Mouse (Mus musculus): ENCODE measurements around the gene Ceacam18. TPM values are rescaled to one million over a fixed set of nuclear protein-coding genes. Genes with fewer than 3 reads are reported as not detected.
"Not testable (repeated sequence)": the region's sequence is repeated elsewhere in the genome, so short reads cannot be mapped to it uniquely, and the experiment has no call there.

Ceacam18 gene
- total RNA-seq, 1 experiment from 2014 or later: not detected

DNA sequence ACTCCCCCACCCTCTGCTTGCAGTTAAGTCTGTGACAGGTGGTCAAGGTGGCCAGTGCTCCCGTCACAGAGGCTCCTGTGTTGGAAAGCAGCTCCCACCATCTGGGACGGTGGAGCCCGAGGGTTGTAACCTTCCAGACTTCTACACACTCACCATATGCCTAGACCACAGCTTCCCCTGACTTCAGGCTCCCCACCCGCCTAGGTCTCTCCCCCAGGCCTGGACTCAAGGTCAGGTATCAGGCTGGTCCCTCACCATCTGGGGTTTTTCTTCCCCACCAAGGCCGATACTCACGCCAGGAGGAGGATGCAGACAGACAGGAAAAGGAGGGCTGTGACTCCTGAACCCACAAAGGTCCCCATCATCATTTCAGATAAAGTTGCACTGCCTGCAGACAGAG, 21.7 kb downstream of the Ceacam18 start:
- ATAC-seq (replicated peaks; ENCODE audit: insufficient number of reproducible peaks, low FRiP score, low TSS enrichment, poor library complexity, severe bottlenecking): no peak

DNA sequence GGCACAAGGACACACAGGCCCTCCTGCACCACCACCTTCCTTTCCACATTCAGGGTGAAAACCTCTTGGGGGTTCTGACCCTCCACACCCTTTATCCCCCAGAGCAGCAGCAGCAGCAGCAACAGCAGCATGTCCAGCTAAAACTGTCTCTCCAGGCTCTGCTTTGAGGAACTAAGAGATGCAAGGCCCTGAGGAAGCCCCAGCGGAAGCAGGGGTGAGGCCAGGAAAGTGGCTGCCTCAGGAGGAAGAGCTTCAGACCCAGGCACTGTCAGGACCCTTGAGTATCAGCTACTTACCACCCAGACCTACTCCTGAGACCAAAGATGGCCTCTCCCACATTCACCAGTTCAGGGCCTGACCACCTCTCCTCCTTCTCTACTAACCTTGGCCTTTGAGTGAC, 25.5 kb downstream of the Ceacam18 start, which contains the start of gene Siglece:
Siglece (minus strand) TSS at position 160 of the 400 bp plus-strand sequence.
- ATAC-seq (replicated peaks; ENCODE audit: insufficient number of reproducible peaks, low FRiP score, low TSS enrichment, poor library complexity, severe bottlenecking): peak; percentile 41; the same call in 1 of the 2 replicates

DNA sequence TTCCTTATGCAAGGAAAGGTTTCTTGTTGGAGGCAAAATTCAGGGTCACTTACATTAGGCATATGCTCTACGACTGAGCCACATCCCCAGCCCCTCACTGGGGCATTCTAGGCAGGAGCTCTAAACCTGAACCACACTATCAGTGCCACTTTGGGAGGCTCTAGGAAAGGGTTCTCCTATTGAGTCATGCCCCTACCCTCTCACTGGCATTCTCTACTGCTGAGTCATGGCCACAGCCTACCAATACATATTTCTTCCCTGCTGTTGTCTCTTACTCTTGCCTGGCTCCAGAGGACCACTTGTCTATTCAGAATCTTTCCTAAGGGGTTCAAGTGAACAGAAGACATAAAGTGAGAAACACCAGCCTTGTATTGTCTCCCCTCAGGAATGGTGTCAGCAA, 28.3 kb downstream of the Ceacam18 start:
- ATAC-seq (replicated peaks; ENCODE audit: insufficient number of reproducible peaks, low FRiP score, low TSS enrichment, poor library complexity, severe bottlenecking): no peak

DNA sequence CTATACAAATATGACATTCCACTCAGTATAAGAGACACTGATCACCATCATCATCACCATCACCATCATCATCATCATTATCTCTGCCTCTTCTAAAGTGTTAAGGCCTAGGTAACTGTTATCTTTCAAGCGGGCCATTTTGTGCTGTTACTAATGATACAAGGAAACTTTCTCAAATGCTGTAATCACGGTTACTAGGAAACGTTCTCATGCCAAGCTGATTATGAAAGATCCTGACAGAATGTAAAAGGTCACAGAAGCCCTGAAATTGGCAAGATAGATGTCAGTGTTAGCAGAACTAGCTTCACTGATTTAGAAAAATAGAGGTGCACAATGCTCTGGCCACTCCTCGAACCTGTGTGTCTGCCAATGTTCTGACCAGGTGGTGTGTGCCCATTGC, 32.7 kb downstream of the Ceacam18 start:
- ATAC-seq (replicated peaks; ENCODE audit: insufficient number of reproducible peaks, low FRiP score, low TSS enrichment, poor library complexity, severe bottlenecking): not testable (repeated sequence)

DNA sequence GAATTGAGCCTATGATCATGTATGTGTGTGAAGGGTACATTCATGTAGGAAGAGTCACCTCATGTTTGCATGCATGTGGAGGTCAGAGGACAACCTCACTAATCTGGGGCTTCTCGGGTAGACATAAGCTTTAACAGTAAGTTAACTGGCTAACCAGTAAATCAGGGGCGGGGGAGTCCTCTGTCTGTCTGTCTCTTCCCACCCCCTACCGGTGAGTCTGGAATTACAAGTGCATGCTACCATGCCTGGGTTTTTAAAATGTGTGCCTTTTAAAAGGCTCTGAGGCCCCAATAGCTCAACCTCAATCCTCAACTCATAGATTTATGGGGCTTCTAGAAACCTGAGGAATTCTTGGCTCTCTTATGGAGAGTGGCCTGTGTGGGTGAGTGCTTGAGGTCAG, 34.1 kb downstream of the Ceacam18 start:
- no peak for ATAC-seq (replicated peaks; ENCODE audit: insufficient number of reproducible peaks, low FRiP score, low TSS enrichment, poor library complexity, severe bottlenecking)

DNA sequence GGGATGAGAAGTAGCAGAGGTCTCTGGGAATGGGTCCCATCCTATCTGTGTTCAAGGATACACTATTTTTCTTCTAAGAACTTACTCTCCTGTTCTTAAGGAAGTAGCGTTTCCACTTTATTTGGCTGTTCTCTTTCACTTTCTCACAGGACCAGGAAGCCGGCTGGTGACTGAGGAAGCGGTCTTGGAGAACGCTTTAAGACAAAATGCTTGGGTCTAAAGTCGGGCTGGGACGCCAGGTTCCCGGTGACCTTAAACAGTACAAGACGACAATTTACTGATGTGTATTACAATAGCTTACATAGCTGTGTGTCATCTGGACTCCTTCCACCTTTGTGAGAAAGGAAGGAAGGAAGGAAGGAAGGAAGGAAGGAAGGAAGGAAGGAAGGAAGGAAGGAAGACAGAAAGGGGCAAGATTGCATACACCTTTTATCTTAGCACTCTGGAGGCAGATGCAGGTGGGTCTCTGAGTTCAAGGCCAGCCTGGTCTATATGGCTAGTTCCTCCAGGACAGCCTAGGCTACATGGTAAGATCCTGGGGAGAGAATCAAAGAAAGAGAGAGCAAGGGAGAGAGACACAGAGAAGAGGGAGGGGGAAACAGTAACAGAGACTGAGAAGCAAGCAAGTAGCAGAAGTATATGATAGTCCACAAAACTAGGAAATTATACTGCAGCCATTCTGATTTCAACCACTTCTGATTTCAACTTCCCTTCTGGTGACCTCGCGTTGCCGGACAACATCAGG, 36.7 kb downstream of the Ceacam18 start:
- ATAC-seq (replicated peaks; ENCODE audit: insufficient number of reproducible peaks, low FRiP score, low TSS enrichment, poor library complexity, severe bottlenecking): no peak

DNA sequence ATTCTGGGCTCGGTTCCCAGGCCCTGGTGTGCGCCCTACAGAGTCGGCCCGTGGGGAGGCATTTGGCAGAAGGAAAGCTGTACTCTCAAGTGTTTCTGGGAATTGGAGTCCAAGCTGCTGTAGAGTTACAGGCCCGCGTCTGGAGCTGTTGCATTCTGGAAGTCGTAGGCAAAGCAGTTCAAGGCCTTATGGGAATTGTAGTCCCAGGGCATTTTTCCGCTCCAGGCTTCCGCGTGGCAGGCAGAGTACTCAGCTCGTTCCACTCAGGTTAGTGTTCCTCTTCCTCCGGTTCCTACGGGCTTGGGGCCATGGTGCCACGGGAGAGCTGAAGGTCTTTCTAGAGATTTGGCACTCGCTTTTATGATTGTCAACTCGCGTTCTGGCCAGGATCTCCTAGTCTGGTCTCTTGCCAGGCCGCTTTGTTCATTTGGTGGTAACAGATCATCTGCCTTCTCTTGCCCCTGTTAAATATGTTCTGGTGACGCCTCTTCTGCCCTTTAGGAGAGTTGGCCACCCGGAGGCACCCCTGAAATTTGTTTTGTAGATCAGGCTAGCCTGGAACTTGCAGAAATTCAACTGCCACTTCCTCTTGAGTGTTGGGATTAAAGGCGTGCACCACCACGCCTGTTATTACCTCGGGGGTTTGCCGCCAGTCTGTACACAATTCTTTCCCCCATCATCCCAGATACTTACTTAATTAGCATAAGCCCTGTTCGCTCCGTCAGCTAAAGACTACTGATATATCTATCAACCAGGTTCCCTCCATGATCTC, 37.5 kb downstream of the Ceacam18 start, which contains the start of gene Ctu1:
Ctu1 (plus strand) TSS at position 208 of the 772 bp plus-strand sequence.
- peak; percentile 84 for ATAC-seq (replicated peaks; ENCODE audit: insufficient number of reproducible peaks, low FRiP score, low TSS enrichment, poor library complexity, severe bottlenecking)

DNA sequence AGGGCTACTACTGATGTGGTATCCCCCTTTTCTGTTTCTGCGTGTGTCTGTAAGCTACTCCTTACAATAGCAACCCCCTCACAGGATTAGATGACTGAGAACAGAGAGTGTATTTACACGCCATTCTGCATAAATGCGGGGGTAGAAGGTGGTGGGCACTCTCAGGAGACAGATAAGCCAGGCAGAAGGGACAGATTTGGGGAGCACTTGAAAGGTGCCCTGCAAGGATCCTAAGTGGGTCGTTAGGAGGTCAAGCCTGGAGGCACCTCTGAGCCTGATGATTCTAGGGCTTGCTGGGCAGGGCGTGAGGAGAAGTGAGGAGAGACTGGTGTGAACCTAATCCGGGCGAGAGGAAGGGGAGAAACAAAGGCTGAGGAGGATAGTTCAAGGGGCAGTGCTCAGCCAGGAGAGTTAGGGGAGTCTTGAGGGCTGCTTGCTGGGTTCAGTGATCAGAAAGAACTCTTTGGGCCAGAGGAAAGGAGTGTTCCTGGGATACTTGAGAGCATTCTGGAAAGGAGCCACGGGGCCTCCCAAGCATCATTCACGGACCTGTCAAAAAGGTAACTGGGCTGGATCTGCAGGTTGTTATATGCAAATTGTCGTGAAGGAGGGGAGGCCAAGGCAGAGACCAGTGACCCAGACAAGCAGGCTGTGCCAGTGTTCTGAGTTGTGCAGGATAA, 38.2 kb downstream of the Ceacam18 start:
- no peak for ATAC-seq (replicated peaks; ENCODE audit: insufficient number of reproducible peaks, low FRiP score, low TSS enrichment, poor library complexity, severe bottlenecking)

DNA sequence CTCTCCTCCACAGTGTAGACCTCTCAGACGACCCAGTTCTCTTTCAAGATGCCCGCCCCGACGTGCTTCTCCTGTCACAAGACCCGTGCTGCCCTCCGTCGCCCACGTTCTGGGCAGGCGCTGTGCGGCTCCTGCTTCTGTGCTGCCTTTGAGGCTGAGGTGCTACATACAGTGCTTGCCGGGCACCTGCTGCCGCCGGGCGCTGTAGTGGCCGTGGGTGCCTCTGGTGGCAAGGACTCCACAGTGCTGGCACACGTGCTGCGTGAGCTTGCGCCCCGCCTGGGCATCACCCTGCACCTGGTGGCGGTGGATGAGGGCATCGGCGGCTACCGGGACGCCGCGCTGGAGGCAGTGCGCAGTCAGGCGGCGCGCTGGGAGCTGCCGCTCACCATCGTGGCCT, 40.6 kb downstream of the Ceacam18 start:
- ATAC-seq (replicated peaks; ENCODE audit: insufficient number of reproducible peaks, low FRiP score, low TSS enrichment, poor library complexity, severe bottlenecking): no peak

DNA sequence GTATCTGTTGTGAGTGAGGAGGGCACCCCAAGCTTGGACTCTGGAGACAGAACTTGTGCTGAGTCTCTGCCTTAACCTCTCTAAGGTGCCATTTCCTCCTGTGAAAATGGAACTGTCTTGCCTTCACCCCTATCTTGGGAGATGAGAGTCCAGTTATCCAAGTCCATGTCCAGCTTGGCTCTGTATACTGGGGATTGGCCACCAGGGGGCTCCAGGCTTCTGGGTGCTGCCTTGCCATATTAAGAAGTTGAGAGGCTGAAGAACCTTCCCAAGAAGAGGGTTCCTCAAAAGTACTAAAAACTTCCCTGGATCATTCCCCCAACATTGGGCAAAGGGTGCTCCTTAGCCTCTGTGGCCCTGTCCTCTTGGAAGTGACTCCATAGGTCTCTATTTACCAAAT, 44.0 kb downstream of the Ceacam18 start:
- ATAC-seq (replicated peaks; ENCODE audit: insufficient number of reproducible peaks, low FRiP score, low TSS enrichment, poor library complexity, severe bottlenecking): no peak

DNA sequence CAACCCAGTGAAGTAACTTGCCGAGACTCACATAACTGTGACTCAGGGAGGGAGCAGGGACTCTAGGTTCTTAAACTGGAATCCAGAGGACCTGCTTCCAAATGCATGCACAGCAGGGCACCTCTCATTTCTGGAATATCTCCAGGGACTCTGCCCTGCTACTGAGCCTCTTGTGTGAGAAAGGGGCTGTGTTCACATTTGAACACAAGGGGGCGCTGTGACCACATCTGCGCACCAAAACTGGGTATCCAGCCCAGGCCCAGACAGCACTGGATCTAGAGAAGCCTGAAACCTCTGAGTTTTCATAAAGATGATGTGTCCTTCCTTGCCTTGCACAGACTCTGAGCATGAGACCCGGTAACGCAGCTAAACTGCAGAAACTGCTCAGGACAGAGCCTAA, 46.5 kb downstream of the Ceacam18 start:
- peak; percentile 47; the same call in 1 of the 2 replicates for ATAC-seq (replicated peaks; ENCODE audit: insufficient number of reproducible peaks, low FRiP score, low TSS enrichment, poor library complexity, severe bottlenecking)

DNA sequence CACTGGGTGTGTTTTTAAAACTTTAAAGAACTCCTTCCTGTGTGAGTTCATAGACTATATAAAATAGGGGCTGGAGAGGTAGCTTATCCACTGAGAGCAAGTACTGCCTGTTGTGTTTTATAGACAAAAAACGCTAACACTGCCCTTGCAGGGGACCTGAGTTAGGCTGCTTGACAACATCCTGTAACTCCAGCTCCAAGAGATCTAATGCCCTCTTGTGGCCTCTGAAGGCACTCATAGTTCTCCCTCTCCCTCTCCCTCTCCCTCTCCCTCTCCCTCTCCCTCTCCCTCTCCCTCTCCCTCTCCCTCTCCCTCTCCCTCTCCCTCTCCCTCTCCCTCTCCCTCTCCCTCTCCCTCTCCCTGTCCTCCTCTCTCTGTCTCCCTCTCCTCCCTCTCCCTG, 48.0 kb downstream of the Ceacam18 start:
- not testable (repeated sequence) for ATAC-seq (replicated peaks; ENCODE audit: insufficient number of reproducible peaks, low FRiP score, low TSS enrichment, poor library complexity, severe bottlenecking)

DNA sequence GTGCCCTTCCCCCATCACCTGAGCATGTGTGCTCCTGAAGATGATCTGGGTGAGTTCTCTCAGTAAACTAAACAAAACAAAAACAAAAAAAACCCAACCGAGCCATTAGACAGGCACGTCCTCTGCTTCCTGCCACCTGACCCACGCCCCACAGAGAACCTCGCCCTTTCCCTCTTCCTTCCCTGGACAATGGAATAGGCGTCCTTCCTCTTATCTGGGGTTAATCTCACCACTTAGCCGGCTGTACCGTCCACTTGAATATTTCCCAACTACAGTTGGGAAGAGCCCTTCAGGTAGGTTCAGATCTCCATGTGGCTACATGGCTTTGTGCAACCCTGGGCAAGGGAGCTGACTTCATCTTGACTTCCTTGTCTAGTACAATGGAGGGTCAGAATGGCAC, 50.6 kb downstream of the Ceacam18 start:
- no peak for ATAC-seq (replicated peaks; ENCODE audit: insufficient number of reproducible peaks, low FRiP score, low TSS enrichment, poor library complexity, severe bottlenecking)

DNA sequence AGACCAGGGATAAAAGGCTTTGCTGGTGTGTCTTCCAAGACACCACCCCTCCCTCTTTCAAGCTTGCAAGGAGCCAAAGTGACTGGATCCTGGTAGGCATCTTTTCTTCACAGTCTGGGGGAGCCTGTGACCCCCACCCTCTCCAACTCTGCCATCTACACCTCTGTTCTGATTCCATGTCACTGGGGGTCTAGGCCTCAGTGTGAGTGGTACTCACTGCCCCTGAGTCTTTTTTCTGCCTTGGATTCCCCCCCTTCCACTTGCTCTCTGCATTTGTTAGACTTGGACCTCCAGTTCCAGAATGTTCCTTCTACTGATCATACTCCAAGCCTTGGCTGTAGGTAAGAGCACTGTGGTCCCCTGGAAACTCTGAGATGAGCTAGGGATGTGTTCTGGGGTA, 55.6 kb downstream of the Ceacam18 start, which contains the start of gene Klk14:
Klk14 (plus strand) TSS at position 301 of the 400 bp plus-strand sequence.
- no peak for ATAC-seq (replicated peaks; ENCODE audit: insufficient number of reproducible peaks, low FRiP score, low TSS enrichment, poor library complexity, severe bottlenecking)

Other genes starting within 250 kb of the Ceacam18 start
- gene Siglecg, start 226.5 kb upstream of the Ceacam18 start, total RNA-seq (2017): 14.3 to 27.1 TPM (median 21.6 TPM) in 3 replicates
- 0.49 TPM in 1 of 3 replicates, not detected in the others for gene Lim2, start 207.0 kb upstream of the Ceacam18 start, total RNA-seq (2017)
- 289 to 1,005 TPM (median 345 TPM) in 3 replicates for gene Nkg7, start 197.6 kb upstream of the Ceacam18 start, total RNA-seq (2017)
- 3.2 TPM in 1 of 3 replicates, not detected in the others for gene Cldnd2, start 193.9 kb upstream of the Ceacam18 start, total RNA-seq (2017)
- gene Etfb, start 190.6 kb upstream of the Ceacam18 start, total RNA-seq (2017): 178 to 222 TPM (median 221 TPM) in 3 replicates
- gene Gm45233, start 190.6 kb upstream of the Ceacam18 start, total RNA-seq (2017): not detected in 3 replicates
- gene Vsig10l, start 171.6 kb upstream of the Ceacam18 start, total RNA-seq (2017): 1.2 to 6.7 TPM (median 2.9 TPM) in 3 replicates
- gene Iglon5, start 144.6 kb upstream of the Ceacam18 start, total RNA-seq (2017): not detected in 3 replicates
- gene 4931406B18Rik, start 128.8 kb upstream of the Ceacam18 start, total RNA-seq (2017): not detected in 3 replicates
- 2.6 to 12.3 TPM (median 6.2 TPM) in 3 replicates for gene Cd33, start 90.3 kb upstream of the Ceacam18 start, total RNA-seq (2017)
- gene Zfp658, start 72.5 kb upstream of the Ceacam18 start, total RNA-seq (2017): 2.2 to 8.1 TPM (median 3.0 TPM) in 3 replicates
- gene Zfp719, start 55.1 kb upstream of the Ceacam18 start, total RNA-seq (2017): 4.9 to 7.5 TPM (median 6.8 TPM) in 3 replicates
- gene Zfp819, start 27.5 kb upstream of the Ceacam18 start, total RNA-seq (2017): 0.43 TPM in 1 of 3 replicates, not detected in the others
- 5.3 to 8.1 TPM (median 5.7 TPM) in 3 replicates for gene Siglece, start 25.5 kb downstream of the Ceacam18 start, total RNA-seq (2017)
- 3.4 to 6.1 TPM (median 5.4 TPM) in 3 replicates for gene Ctu1, start 37.3 kb downstream of the Ceacam18 start, total RNA-seq (2017)
- not detected in 3 replicates for gene Klk14, start 55.7 kb downstream of the Ceacam18 start, total RNA-seq (2017)
- not detected in 3 replicates for gene Klk13, start 77.9 kb downstream of the Ceacam18 start, total RNA-seq (2017)
- not detected in 3 replicates for gene Klk12, start 134.2 kb downstream of the Ceacam18 start, total RNA-seq (2017)
- not detected in 3 replicates for gene Klk11, start 139.9 kb downstream of the Ceacam18 start, total RNA-seq (2017)
- not detected in 3 replicates for gene Klk10, start 146.3 kb downstream of the Ceacam18 start, total RNA-seq (2017)
- gene Klk9, start 157.2 kb downstream of the Ceacam18 start, total RNA-seq (2017): not detected in 3 replicates
- gene Klk8, start 162.9 kb downstream of the Ceacam18 start, total RNA-seq (2017): 4.4 to 5.0 TPM in 2 of 3 replicates, not detected in the other
- not detected in 3 replicates for gene Klk7, start 176.6 kb downstream of the Ceacam18 start, total RNA-seq (2017)
- gene Klk6, start 189.8 kb downstream of the Ceacam18 start, total RNA-seq (2017): not detected in 3 replicates
- not detected in 3 replicates for gene Klk5, start 207.3 kb downstream of the Ceacam18 start, total RNA-seq (2017)
- gene Klk4, start 246.5 kb downstream of the Ceacam18 start, total RNA-seq (2017): not detected in 3 replicates